Mouse (Mus musculus): Measurements from ENCODE around the gene Pdxp. TPM values are rescaled to one million over a fixed set of nuclear protein-coding genes. Genes with fewer than 3 reads are reported as not detected.

Gene Pdxp
- total RNA-seq, 2 experiments from 2014 or later = 4.0 to 10.6 TPM

GRCm38 (mm10) chr15:78898507-78899001 lies 15.2 kb upstream of the Pdxp start:
- ATAC-seq (replicated peaks; ENCODE audit: poor library complexity, severe bottlenecking) = no peak

- no peak for ATAC-seq (replicated peaks; ENCODE audit: poor library complexity, severe bottlenecking)
These were observed 14.3 kb upstream of the Pdxp start, which contains the start of gene Gm49510 for GRCm38 (mm10) chr15:78899409-78899739. Gene Gm49510 (plus strand): TSS chr15:78899667.

- ATAC-seq (replicated peaks; ENCODE audit: poor library complexity, severe bottlenecking) = peak; percentile 10; the same call in 1 of the 2 replicates
These were observed 13.8 kb upstream of the Pdxp start, which contains the start of gene Sh3bp1 for GRCm38 (mm10) chr15:78899740-78900584. Gene Sh3bp1 (plus strand): TSS chr15:78899768.

- ATAC-seq (replicated peaks; ENCODE audit: poor library complexity, severe bottlenecking) = peak; percentile 21
These were observed 12.9 kb upstream of the Pdxp start for GRCm38 (mm10) chr15:78900585-78901421.

GRCm38 (mm10) chr15:78901422-78901789 lies 12.3 kb upstream of the Pdxp start:
- no peak for ATAC-seq (replicated peaks; ENCODE audit: poor library complexity, severe bottlenecking)

GRCm38 (mm10) chr15:78903243-78903642 lies 10.5 kb upstream of the Pdxp start:
- ATAC-seq (replicated peaks; ENCODE audit: poor library complexity, severe bottlenecking) = peak; percentile 39

GRCm38 (mm10) chr15:78908399-78908798 lies 5.3 kb upstream of the Pdxp start:
- no peak for ATAC-seq (replicated peaks; ENCODE audit: poor library complexity, severe bottlenecking)

GRCm38 (mm10) chr15:78908982-78909381 lies 4.7 kb upstream of the Pdxp start:
- ATAC-seq (replicated peaks; ENCODE audit: poor library complexity, severe bottlenecking) = no peak

GRCm38 (mm10) chr15:78912040-78912439 lies 1.7 kb upstream of the Pdxp start:
- ATAC-seq (replicated peaks; ENCODE audit: poor library complexity, severe bottlenecking) = no peak

GRCm38 (mm10) chr15:78914091-78914822 lies 538 bp downstream of the Pdxp start:
- no peak for ATAC-seq (replicated peaks; ENCODE audit: poor library complexity, severe bottlenecking)

GRCm38 (mm10) chr15:78914823-78915659 lies 1.3 kb downstream of the Pdxp start:
- ATAC-seq (replicated peaks; ENCODE audit: poor library complexity, severe bottlenecking) = no peak

GRCm38 (mm10) chr15:78915660-78916017 lies 1.9 kb downstream of the Pdxp start:
- peak; percentile 68 for ATAC-seq (replicated peaks; ENCODE audit: poor library complexity, severe bottlenecking)

- no peak for ATAC-seq (replicated peaks; ENCODE audit: poor library complexity, severe bottlenecking)
These were observed 2.5 kb downstream of the Pdxp start for GRCm38 (mm10) chr15:78916052-78916826.

- ATAC-seq (replicated peaks; ENCODE audit: poor library complexity, severe bottlenecking) = no peak
These were observed 4.4 kb downstream of the Pdxp start for GRCm38 (mm10) chr15:78918126-78918525.

GRCm38 (mm10) chr15:78919914-78920313 lies 6.2 kb downstream of the Pdxp start:
- no peak for ATAC-seq (replicated peaks; ENCODE audit: poor library complexity, severe bottlenecking)

GRCm38 (mm10) chr15:78922700-78923099 lies 9.0 kb downstream of the Pdxp start:
- ATAC-seq (replicated peaks; ENCODE audit: poor library complexity, severe bottlenecking) = no peak

- peak; percentile 50 for ATAC-seq (replicated peaks; ENCODE audit: poor library complexity, severe bottlenecking)
These were observed 9.9 kb downstream of the Pdxp start for GRCm38 (mm10) chr15:78923585-78923984.

- no peak for ATAC-seq (replicated peaks; ENCODE audit: poor library complexity, severe bottlenecking)
These were observed 11.4 kb downstream of the Pdxp start for GRCm38 (mm10) chr15:78925129-78925528.

Data from granulocyte monocyte progenitor cell, adult 5-6 weeks (primary cell).